Mouse (Mus musculus): ENCODE measurements around the gene Epn1.

DNA sequence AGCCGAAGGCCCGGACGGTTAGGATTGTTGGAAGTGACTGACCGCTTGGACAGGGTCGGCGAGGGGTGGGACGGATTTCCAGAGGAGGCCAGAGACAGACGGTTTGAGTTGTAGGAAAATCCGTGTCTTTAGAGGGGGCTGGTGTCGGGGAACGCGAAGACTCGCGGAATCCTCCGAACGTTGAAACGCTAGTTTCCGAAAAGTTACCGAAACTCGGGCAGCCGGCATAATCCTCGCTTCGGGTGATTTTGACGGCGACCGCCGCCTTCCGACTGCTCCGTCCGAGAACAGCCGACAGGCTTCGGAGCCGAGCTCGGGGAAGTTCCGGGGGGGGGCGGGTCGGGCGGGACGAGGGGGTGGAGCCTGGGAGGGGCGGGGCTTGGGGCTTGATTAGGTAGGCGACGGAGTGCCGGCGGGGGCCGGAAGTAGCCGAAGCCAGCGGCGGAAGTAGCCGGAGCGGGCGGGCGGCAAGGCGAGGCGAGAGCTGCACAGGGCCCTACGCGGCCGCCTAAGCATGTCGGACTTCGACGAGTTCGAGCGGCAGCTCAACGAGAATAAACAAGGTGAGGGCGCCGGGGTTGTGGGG is 18.2 kb upstream of the Epn1 start, which contains the start of gene U2af2:
- peak; percentile 72; the same call in 1 of the 2 replicates for TF ChIP-seq POLR2A (IDR thresholded peaks at IDR 0.05; ENCODE audit: borderline replicate concordance, control insufficient read depth, low read depth, low read length)
- TF ChIP-seq CTCF (IDR thresholded peaks at IDR 0.05; ENCODE audit: control insufficient read depth, insufficient read depth, low read length): no peak
